Comparison of ENCODE assay signal across 8 mouse cellular contexts in the genomic region with DNA sequence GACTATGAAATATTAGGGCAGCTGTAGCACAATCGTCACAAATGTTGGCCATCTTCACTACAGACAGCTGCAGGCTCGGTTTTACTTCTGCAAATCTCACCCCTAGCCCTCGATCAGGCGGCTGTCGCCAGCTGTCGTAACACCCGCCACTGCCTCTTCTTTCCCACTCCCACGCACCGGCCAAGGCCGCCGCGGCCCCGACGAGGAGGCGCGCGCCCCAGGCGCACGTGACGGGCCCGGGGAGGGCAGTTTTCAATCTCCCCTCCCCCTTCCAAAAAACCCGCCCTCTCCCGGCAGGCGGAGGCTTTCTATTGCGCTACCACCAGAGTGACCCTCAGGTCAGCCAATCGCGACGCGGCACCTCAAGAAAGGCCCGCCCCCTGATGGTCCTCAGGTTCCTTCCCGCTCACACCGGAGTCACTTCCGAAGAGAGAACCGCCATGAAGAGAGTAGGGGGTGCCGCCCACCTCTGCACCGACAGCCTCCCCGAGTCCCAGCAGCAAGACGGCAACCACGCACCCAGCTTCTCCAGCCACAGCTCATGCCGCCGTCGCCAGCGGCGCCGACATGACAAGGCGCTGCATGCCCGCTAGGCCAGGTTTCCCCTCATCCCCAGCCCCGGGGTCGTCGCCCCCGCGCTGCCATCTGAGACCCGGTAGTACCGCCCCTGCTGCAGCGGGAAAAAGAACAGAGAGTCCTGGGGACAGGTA. TPM values are rescaled to one million over a fixed set of nuclear protein-coding genes. Genes with fewer than 3 reads are reported as not detected.
A peak's percentile ranks its signal among the peaks of the same experiment; 100 is the strongest.
DNase-seq lines count a peak whose midpoint lies in the region; ATAC-seq lines count a peak whose summit lies in the region.

Slf2 (plus strand) TSS at position 408 of the 710 bp plus-strand sequence.

- H3K27me3 ChIP-seq in hindbrain, embryonic 14.5 days (ENCODE audit: control insufficient read depth, insufficient read depth, low read length), result no peaks in the 10 kb centered on the region

- peak within 1 kb of the TSS; percentile 72 for H3K4me2 ChIP-seq in hindbrain, embryonic 14.5 days (replicated peaks)

- peaks cover 22% of the 10 kb centered on the region for H3K4me1 ChIP-seq in hindbrain, embryonic 14.5 days (replicated peaks; ENCODE audit: control insufficient read depth, insufficient read depth, low read length)

- peak within 1 kb of the TSS; percentile 88 for H3K27ac ChIP-seq in hindbrain, embryonic 14.5 days

- peak; percentile 98 for ATAC-seq in hindbrain, embryonic 14.5 days (ENCODE audit: low FRiP score)

- no peaks in the 10 kb centered on the region for H3K9me3 ChIP-seq in hindbrain, embryonic 14.5 days (ENCODE audit: control insufficient read depth, low read length)

- H3K36me3 ChIP-seq in hindbrain, embryonic 14.5 days (replicated peaks; ENCODE audit: control insufficient read depth, insufficient read depth), result peaks cover 16% of the 10 kb centered on the region

- DNase-seq in R1 (ENCODE audit: low read depth, low spot score), result peak; percentile 98
- DNase-seq in cerebellum, postnatal 25 days, result peak; percentile 99
- peak; percentile 99 for DNase-seq in frontal cortex, postnatal 25 days (ENCODE audit: low spot score in 2 of 2)
- peak; percentile 97 for DNase-seq in hindbrain, embryonic 14.5 days (ENCODE audit: low spot score)
- DNase-seq in layer of hippocampus, postnatal 36 days, result peak; percentile 99
- peak; percentile 100 for DNase-seq in lung, postnatal 36 days
- peak; percentile 99 for DNase-seq in retina, postnatal 1 day
- peak; percentile 97 to 99 for DNase-seq in urinary bladder, adult 18-20 months (ENCODE audit: low spot score in 2 of 2)

- under 1% methylated on average over 55 of the region's 55 CpGs for WGBS in hindbrain, embryonic 14.5 days

- peak within 1 kb of the TSS; percentile 83 for H3K9ac ChIP-seq in hindbrain, embryonic 14.5 days

- peak within 1 kb of the TSS; percentile 93 for H3K4me3 ChIP-seq in hindbrain, embryonic 14.5 days (replicated peaks; ENCODE audit: low read length)

RNA-seq across cellular contexts. Expression of gene Slf2, which starts in this region (rescaled TPM):
- polyA plus RNA-seq in hindbrain, embryonic 14.5 days (2014; fragmentation: Nextera tagmentation; extraction: Ambion mirVana), result 33.1 and 34.8 TPM in 2 replicates
- 10 to 100 TPM; 39.5 to 46.2 TPM for total RNA-seq in layer of hippocampus, postnatal 36 days (2021)

Comparison
In these comparisons a context has a peak if more than half of its experiments do, and no peak if none do; other contexts are left out.
1. Peak in every context shown above with its lines: DNase-seq, ATAC-seq, H3K4me3 ChIP-seq and H3K27ac ChIP-seq.